Mouse (Mus musculus) C2C12 (cell line): ENCODE results near the gene Wdr59.

Source experiments
- CTCF ChIP-seq: IDR thresholded peaks from one replicate; pipeline ENCODE4 v1.5.1; 2011; ENCODE audit not compliant: control insufficient read depth, insufficient read depth, insufficient read length
- FOSL1 ChIP-seq: IDR thresholded peaks from one replicate; pipeline ENCODE4 v1.8.0; 2011; ENCODE audit warnings: mild to moderate bottlenecking, low read length; ENCODE audit not compliant: poor library complexity, insufficient read depth, severe bottlenecking
- MAX ChIP-seq: IDR thresholded peaks from one replicate; pipeline ENCODE4 v1.6.1; 2011; ENCODE audit warnings: mild to moderate bottlenecking, control low read depth

DNA sequence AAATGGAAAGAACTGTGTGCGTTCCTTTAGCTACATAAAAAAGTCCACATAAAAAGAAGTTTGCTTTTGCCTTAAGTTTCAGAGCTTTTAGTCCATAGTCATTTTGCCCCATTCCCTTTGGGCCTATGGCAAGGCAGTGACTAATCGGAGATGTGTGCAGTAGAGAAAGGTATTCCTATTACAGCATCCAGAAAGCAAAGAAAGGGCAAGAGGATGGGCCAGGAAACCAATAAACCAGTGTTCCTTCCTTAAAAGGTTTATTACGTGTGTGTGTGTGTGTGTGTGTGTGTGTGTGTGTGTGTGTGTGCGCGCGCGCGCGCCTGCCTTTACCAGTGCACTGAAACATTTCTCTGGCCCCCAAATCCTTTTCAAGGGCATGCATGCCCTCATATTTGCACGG, 49.8 kb upstream of the Wdr59 start:
- TF ChIP-seq CTCF (no peak), FOSL1 (no peak), MAX (no peak)
